Mouse (Mus musculus): ENCODE measurements around the gene Mgea5. TPM values are rescaled to one million over a fixed set of nuclear protein-coding genes. Genes with fewer than 3 reads are reported as not detected.
A peak's percentile ranks its signal among the peaks of the same experiment; 100 is the strongest.

Gene Mgea5
- polyA plus RNA-seq (2014; fragmentation: Nextera tagmentation; extraction: Ambion mirVana): 40.2 and 48.3 TPM in 2 replicates

DNA sequence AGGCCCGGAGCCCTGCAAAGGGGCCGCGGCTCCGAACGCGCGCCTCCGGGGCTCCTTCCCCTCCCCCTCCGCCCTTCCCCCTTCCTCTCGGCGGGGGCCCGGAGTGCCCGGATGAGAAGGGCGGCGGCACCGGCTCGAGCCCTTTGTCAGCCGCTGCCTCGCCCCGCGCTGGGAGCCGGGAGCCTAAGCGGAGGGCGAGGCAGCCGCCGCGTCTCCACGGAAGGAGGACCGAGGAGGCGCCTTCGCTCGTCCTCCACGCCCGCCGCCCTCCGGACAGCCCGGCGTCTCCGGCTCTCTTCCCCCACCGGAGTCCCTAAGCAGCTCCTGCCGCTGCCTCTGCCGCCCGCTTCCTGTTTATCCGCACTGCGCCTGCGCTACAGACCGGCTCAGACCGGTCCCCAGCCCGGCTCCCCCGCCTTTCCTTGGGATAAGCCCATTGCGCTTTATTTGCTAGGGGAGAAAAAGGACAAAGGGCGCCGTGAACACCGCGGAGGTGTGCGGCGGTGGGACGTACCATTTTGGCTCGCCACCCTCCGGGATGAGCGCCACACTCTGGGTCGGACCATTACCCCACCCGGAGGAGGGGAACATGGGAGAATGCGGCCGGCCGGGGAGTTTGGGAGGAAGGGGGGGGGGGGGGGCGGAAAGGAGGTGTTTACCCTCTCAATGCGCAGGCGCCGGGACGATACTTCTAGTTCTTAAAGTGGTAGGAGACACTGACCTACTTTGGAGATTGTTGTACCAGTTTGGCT is at the start of gene Mgea5:
Gene Mgea5, minus strand, starts transcription at position 657 of the 752 bp plus-strand sequence.
- Histone ChIP-seq H3K36me3 (ENCODE audit: control insufficient read depth, insufficient read depth, low read length) (peaks cover 5% of the 10 kb centered on the region), H3K4me2 (peak within 1 kb of the TSS; percentile 84), H3K4me3 (ENCODE audit: low read depth, low read length) (peak within 1 kb of the TSS; percentile 90), H3K9ac (ENCODE audit: low read depth, low read length) (peak within 1 kb of the TSS; percentile 97), H3K27ac (ENCODE audit: low read depth, low read length) (peak within 1 kb of the TSS; percentile 95), H3K4me1 (ENCODE audit: control insufficient read depth, insufficient read depth, low read length) (peaks cover 16% of the 10 kb centered on the region), H3K27me3 (ENCODE audit: control insufficient read depth, insufficient read depth, low read length) (no peaks in the 10 kb centered on the region), H3K9me3 (replicated peaks; ENCODE audit: control insufficient read depth, low read length) (no peaks in the 10 kb centered on the region)
- under 1% methylated on average over 51 of the region's 71 CpGs for WGBS (ENCODE audit: insufficient replicate concordance)
- ATAC-seq (replicated peaks; ENCODE audit: insufficient number of reproducible peaks, low FRiP score, low TSS enrichment): peak; percentile 97

DNA sequence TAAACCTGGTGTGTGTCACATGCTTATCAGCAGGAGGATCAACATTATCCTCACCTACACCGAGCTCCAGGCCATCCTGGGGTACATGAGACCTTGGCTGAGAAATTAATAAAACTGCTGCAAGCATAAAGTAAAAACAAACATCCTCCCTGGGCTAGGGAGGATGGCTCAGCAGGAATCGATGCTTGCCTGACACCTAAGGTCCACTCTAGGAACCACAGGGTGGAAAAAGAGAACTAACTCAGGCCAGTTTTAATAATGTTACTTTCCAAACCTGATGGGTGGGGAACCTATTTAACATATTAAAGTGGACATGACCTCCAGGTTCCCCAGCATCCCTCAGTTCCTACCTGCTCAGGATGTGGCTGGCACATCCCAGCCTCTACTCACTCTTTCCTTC is 47.0 kb upstream of the Mgea5 start:
- H3K36me3 ChIP-seq (ENCODE audit: control insufficient read depth, insufficient read depth, low read length): no peaks in the 10 kb centered on the region
- 63% methylated on average over 2 of the region's 2 CpGs for WGBS (ENCODE audit: insufficient replicate concordance)
- H3K9ac ChIP-seq (ENCODE audit: low read depth, low read length): no peak overlapping the region
- peaks cover 6% of the 10 kb centered on the region; the same call in 1 of the 2 replicates for H3K4me1 ChIP-seq (ENCODE audit: control insufficient read depth, insufficient read depth, low read length)
- H3K9me3 ChIP-seq (replicated peaks; ENCODE audit: control insufficient read depth, low read length): no peaks in the 10 kb centered on the region; the same call in 1 of the 2 replicates
- no peak overlapping the region for H3K4me3 ChIP-seq (ENCODE audit: low read depth, low read length)
- ATAC-seq (replicated peaks; ENCODE audit: insufficient number of reproducible peaks, low FRiP score, low TSS enrichment): no peak
- H3K27me3 ChIP-seq (ENCODE audit: control insufficient read depth, insufficient read depth, low read length): no peaks in the 10 kb centered on the region
- no peak overlapping the region for H3K27ac ChIP-seq (ENCODE audit: low read depth, low read length)
- no peak overlapping the region for H3K4me2 ChIP-seq

DNA sequence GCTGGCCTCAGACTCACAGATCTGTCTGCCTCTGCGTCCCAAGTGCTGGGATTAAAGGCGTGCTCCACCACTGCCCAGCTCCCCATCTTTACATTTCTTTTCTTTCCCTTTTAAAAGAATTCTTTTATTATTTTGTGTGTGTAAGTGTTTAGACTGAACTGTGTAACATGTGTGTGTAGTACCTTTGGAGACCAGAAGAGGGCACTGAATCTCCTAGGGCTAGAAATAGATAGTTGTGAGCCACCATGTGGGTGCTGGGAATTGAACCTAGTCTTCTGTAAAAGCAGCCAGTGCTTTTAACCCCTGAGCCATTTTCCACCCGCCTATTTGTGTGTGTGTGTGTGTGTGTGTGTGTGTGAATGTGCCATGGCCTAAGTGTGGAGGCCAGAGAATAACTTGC is 44.1 kb upstream of the Mgea5 start:
- H3K9me3 ChIP-seq (replicated peaks; ENCODE audit: control insufficient read depth, low read length): no peaks in the 10 kb centered on the region; the same call in 1 of the 2 replicates
- peaks cover 2% of the 10 kb centered on the region; the same call in 1 of the 2 replicates for H3K4me1 ChIP-seq (ENCODE audit: control insufficient read depth, insufficient read depth, low read length)
- H3K27ac ChIP-seq (ENCODE audit: low read depth, low read length): no peak overlapping the region
- no peaks in the 10 kb centered on the region for H3K36me3 ChIP-seq (ENCODE audit: control insufficient read depth, insufficient read depth, low read length)
- H3K4me2 ChIP-seq: no peak overlapping the region
- WGBS (ENCODE audit: insufficient replicate concordance): 78% methylated on average over 3 of the region's 3 CpGs
- H3K27me3 ChIP-seq (ENCODE audit: control insufficient read depth, insufficient read depth, low read length): no peaks in the 10 kb centered on the region
- no peak overlapping the region for H3K4me3 ChIP-seq (ENCODE audit: low read depth, low read length)
- H3K9ac ChIP-seq (ENCODE audit: low read depth, low read length): no peak overlapping the region
- no peak for ATAC-seq (replicated peaks; ENCODE audit: insufficient number of reproducible peaks, low FRiP score, low TSS enrichment)

DNA sequence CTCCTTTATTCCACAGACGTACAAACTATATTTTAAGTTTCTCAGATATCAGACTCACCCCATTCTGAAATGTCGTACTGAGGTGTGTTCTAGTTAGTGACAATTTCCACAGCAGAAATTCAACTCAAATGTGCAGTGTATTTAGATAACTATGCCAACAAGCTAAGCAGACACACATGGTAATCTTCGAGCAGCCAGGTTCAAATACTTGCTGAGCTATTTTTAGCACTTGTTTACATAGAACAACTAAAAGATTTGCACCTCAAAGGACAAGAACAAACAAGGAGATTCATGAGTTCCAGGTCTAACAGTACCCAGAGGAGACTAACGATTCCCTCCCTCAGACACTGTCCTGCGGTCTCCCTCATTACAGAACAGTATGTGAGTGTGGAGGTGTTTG is 43.5 kb upstream of the Mgea5 start:
- WGBS (ENCODE audit: insufficient replicate concordance): 72% methylated on average over 5 of the region's 5 CpGs
- Histone ChIP-seq H3K27ac (ENCODE audit: low read depth, low read length) (no peak overlapping the region), H3K4me1 (ENCODE audit: control insufficient read depth, insufficient read depth, low read length) (peaks cover 2% of the 10 kb centered on the region; the same call in 1 of the 2 replicates), H3K9me3 (replicated peaks; ENCODE audit: control insufficient read depth, low read length) (no peaks in the 10 kb centered on the region; the same call in 1 of the 2 replicates), H3K4me2 (no peak overlapping the region), H3K36me3 (ENCODE audit: control insufficient read depth, insufficient read depth, low read length) (no peaks in the 10 kb centered on the region), H3K27me3 (ENCODE audit: control insufficient read depth, insufficient read depth, low read length) (no peaks in the 10 kb centered on the region), H3K9ac (ENCODE audit: low read depth, low read length) (no peak overlapping the region), H3K4me3 (ENCODE audit: low read depth, low read length) (no peak overlapping the region)
- ATAC-seq (replicated peaks; ENCODE audit: insufficient number of reproducible peaks, low FRiP score, low TSS enrichment): no peak

DNA sequence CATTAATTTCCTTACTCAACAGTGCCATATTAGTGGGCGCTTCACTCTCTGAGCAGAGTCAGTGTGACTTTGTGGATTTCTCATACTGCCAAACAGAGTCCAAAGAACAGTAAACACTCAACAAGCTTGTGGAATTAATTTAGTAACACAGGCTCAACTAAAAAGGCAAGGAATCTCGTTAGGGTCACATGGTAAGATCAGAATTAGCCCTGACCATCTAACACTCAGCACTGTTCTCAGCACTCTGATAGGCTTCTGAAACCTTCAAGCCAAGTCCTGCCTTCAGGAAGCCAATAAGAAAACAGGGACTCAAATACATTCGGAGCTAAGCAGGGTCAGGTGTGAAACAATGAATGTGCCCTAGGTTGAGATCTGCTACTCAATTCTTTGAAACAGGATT is 42.5 kb upstream of the Mgea5 start:
- WGBS (ENCODE audit: insufficient replicate concordance): 70% methylated on average over 3 of the region's 3 CpGs
- Histone ChIP-seq H3K9me3 (replicated peaks; ENCODE audit: control insufficient read depth, low read length) (no peaks in the 10 kb centered on the region; the same call in 1 of the 2 replicates), H3K4me3 (ENCODE audit: low read depth, low read length) (no peak overlapping the region), H3K4me1 (ENCODE audit: control insufficient read depth, insufficient read depth, low read length) (no peaks in the 10 kb centered on the region; the same call in 1 of the 2 replicates), H3K36me3 (ENCODE audit: control insufficient read depth, insufficient read depth, low read length) (no peaks in the 10 kb centered on the region), H3K9ac (ENCODE audit: low read depth, low read length) (no peak overlapping the region), H3K27me3 (ENCODE audit: control insufficient read depth, insufficient read depth, low read length) (no peaks in the 10 kb centered on the region), H3K4me2 (no peak overlapping the region), H3K27ac (ENCODE audit: low read depth, low read length) (no peak overlapping the region)
- no peak for ATAC-seq (replicated peaks; ENCODE audit: insufficient number of reproducible peaks, low FRiP score, low TSS enrichment)

DNA sequence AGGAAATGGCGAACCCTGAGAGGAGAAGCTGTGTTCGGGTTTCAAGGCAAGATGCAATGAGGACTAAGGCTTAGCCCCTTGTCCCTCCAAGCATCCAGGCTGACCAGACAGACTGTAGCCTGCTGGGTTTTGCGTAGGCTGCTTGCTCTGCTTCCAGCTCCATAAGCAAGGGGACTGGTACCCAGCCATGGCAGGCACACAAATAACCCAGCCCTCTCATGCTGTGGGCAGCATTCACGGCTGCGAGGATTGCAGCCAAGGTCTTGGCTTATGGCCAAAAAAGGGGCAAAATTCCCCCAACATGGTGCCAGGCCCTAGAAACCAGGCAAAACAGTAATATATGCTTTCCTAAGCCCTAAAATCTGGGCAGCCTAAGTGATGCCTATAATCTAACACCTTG is 38.2 kb upstream of the Mgea5 start:
- 77% methylated on average over 5 of the region's 5 CpGs for WGBS (ENCODE audit: insufficient replicate concordance)
- H3K4me1 ChIP-seq (ENCODE audit: control insufficient read depth, insufficient read depth, low read length): no peaks in the 10 kb centered on the region; the same call in 1 of the 2 replicates

DNA sequence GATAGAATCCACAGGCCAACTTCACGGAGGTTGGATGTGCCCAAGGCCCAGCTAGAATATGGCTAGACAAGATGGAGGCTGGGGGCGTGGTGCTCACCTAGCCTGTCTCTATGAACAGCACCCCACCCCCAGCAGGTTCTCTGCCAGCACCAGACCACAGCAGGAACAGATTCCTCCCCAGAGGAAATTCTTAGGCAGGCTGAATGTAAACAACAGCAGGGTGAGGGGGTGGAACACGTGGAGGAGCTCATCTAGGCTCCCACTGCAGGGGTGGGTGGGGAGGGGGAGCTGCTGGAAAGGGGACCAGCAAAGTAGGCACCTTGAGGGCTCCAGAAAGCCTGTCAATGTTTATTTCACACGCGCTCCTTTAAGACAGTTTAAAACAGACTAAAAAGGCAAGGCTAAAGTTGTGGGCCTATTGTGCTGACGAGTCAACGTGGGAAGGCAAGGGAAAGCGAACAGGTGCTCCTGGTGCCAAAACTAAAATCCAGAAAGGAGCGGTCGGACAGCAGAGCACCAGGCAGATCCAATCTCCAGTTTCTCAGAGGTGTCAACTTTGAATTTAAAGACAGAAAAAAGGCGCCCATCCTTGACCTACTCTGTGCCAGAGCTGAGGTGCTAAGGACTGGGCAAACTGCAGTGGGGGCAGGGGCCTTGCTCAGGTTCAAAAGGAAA is 34.3 kb upstream of the Mgea5 start:
- no peaks in the 10 kb centered on the region for H3K9me3 ChIP-seq (replicated peaks; ENCODE audit: control insufficient read depth, low read length)
- no peak overlapping the region for H3K4me2 ChIP-seq
- no peak overlapping the region for H3K9ac ChIP-seq (ENCODE audit: low read depth, low read length)
- no peak overlapping the region for H3K4me3 ChIP-seq (ENCODE audit: low read depth, low read length)
- peaks cover 9% of the 10 kb centered on the region for H3K4me1 ChIP-seq (ENCODE audit: control insufficient read depth, insufficient read depth, low read length)
- H3K36me3 ChIP-seq (ENCODE audit: control insufficient read depth, insufficient read depth, low read length): peaks cover 3% of the 10 kb centered on the region; the same call in 1 of the 2 replicates
- 66% methylated on average over 11 of the region's 11 CpGs for WGBS (ENCODE audit: insufficient replicate concordance)
- peaks cover 18% of the 10 kb centered on the region for H3K27me3 ChIP-seq (ENCODE audit: control insufficient read depth, insufficient read depth, low read length)
- no peak for ATAC-seq (replicated peaks; ENCODE audit: insufficient number of reproducible peaks, low FRiP score, low TSS enrichment)
- no peak overlapping the region for H3K27ac ChIP-seq (ENCODE audit: low read depth, low read length)

More for the DNA sequence above, 38.2 kb upstream of the Mgea5 start:
- no peak overlapping the region for H3K4me2 ChIP-seq
- no peak for ATAC-seq (replicated peaks; ENCODE audit: insufficient number of reproducible peaks, low FRiP score, low TSS enrichment)
- H3K27me3 ChIP-seq (ENCODE audit: control insufficient read depth, insufficient read depth, low read length): no peaks in the 10 kb centered on the region
- H3K27ac ChIP-seq (ENCODE audit: low read depth, low read length): no peak overlapping the region
- no peaks in the 10 kb centered on the region for H3K9me3 ChIP-seq (replicated peaks; ENCODE audit: control insufficient read depth, low read length)
- H3K4me3 ChIP-seq (ENCODE audit: low read depth, low read length): no peak overlapping the region
- no peak overlapping the region for H3K9ac ChIP-seq (ENCODE audit: low read depth, low read length)
- H3K36me3 ChIP-seq (ENCODE audit: control insufficient read depth, insufficient read depth, low read length): peaks cover 3% of the 10 kb centered on the region; the same call in 1 of the 2 replicates

DNA sequence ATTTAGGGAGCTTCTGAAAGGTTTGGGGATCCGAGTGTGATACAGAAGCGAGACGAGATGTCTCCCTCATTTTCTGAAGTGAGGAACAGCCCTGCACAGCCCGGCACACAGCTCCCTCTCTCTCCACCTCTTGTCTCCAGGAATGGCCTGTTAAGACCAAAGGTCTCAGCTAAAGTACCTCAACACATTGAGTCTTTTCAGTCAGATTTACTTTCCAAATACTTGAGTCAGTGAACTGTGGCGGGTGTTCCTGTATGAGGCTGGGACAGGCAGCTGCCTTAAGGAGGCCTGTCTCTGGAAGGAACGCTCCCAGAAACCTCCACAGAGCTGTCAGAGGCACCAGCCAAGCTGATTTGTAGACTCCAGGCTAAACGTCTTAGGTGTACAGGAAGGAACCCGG is 33.1 kb upstream of the Mgea5 start:
- WGBS (ENCODE audit: insufficient replicate concordance): 36% methylated on average over 8 of the region's 8 CpGs
- H3K4me3 ChIP-seq (ENCODE audit: low read depth, low read length): no peak overlapping the region
- no peak overlapping the region for H3K9ac ChIP-seq (ENCODE audit: low read depth, low read length)
- no peaks in the 10 kb centered on the region for H3K9me3 ChIP-seq (replicated peaks; ENCODE audit: control insufficient read depth, low read length)
- peak overlapping the region; percentile 87; the same call in 1 of the 2 replicates for H3K4me2 ChIP-seq
- no peak overlapping the region for H3K27ac ChIP-seq (ENCODE audit: low read depth, low read length)
- ATAC-seq (replicated peaks; ENCODE audit: insufficient number of reproducible peaks, low FRiP score, low TSS enrichment): no peak
- peaks cover 3% of the 10 kb centered on the region; the same call in 1 of the 2 replicates for H3K36me3 ChIP-seq (ENCODE audit: control insufficient read depth, insufficient read depth, low read length)
- H3K4me1 ChIP-seq (ENCODE audit: control insufficient read depth, insufficient read depth, low read length): peaks cover 17% of the 10 kb centered on the region
- H3K27me3 ChIP-seq (ENCODE audit: control insufficient read depth, insufficient read depth, low read length): peaks cover 24% of the 10 kb centered on the region

Measured in heart, embryonic 11.5 days (tissue).